Mouse (Mus musculus): ENCODE results near the gene Zfp446. TPM values are rescaled to one million over a fixed set of nuclear protein-coding genes. Genes with fewer than 3 reads are reported as not detected.

Gene Zfp446
- polyA plus RNA-seq, 1 experiment from 2014 or later, result 5.9 TPM

- in situ Hi-C loops (cut with MboI; ENCODE audit: low pct_unique_long_range_greater_than_20kb), result no loop called here
- H3K27me3 ChIP-seq, result no peaks in the 10 kb centered on the region
- ATAC-seq (peak; percentile 86), DNase-seq (ENCODE audit: low read depth, low spot score) (no peak)
- no peak for TF ChIP-seq CTCF (IDR thresholded peaks at IDR 0.05)
- ChIA-PET CTCF (no interaction called here), POLR2A (interaction anchor here (2.5 kb wide), 1 partner anchor 15 kb away, joined by 8 read pairs; the partner anchor contains the start of gene Ube2m)
Measured at GRCm38 (mm10) chr7:13023928-13024731, 46.5 kb downstream of the Zfp446 start.

- TF ChIP-seq CTCF (IDR thresholded peaks at IDR 0.05), result no peak
- DNase-seq (ENCODE audit: low read depth, low spot score) (no peak), ATAC-seq (peak; percentile 41)
- ChIA-PET CTCF (interaction anchor here (0.8 kb wide), 1 partner anchor 10 kb away, joined by 3 read pairs; the partner anchor contains the start of gene Chmp2a), POLR2A (interaction anchor here (0.8 to 2.5 kb wide), 2 partner anchors 14 to 16 kb away, joined by 3 to 8 read pairs; partner anchors contain the start of gene Ube2m)
- no peaks in the 10 kb centered on the region for H3K27me3 ChIP-seq
- in situ Hi-C loops (cut with MboI; ENCODE audit: low pct_unique_long_range_greater_than_20kb), result no loop called here
Measured at GRCm38 (mm10) chr7:13024805-13025204, 47.2 kb downstream of the Zfp446 start.

GRCm38 (mm10) chr7:13025511-13026112 is 48.0 kb downstream of the Zfp446 start:
- POLR2A ChIA-PET, result interaction anchor here (0.8 to 2.5 kb wide), 2 partner anchors 13 to 15 kb away, joined by 3 to 8 read pairs; partner anchors contain the start of gene Ube2m
- no peak for TF ChIP-seq CTCF (IDR thresholded peaks at IDR 0.05)
- no peak for ATAC-seq
- CTCF ChIA-PET, result interaction anchor here (0.8 kb wide), 1 partner anchor 9 kb away, joined by 3 read pairs; the partner anchor contains the start of gene Chmp2a
- in situ Hi-C loops (cut with MboI; ENCODE audit: low pct_unique_long_range_greater_than_20kb), result no loop called here
- no peaks in the 10 kb centered on the region for H3K27me3 ChIP-seq
- no peak for DNase-seq (ENCODE audit: low read depth, low spot score)

GRCm38 (mm10) chr7:13028986-13029385 is 51.3 kb downstream of the Zfp446 start:
- ChIA-PET POLR2A (interaction anchor here (1.6 to 2.6 kb wide), 2 partner anchors 8 to 19 kb away, joined by 4 to 8 read pairs; partner anchors contain the start of gene Zbtb45), CTCF (interaction anchor here (3.4 kb wide), 1 partner anchor 19 kb away, joined by 11 read pairs; the partner anchor contains the start of gene Zbtb45)
- no peak for TF ChIP-seq CTCF (IDR thresholded peaks at IDR 0.05)
- in situ Hi-C loops (cut with MboI; ENCODE audit: low pct_unique_long_range_greater_than_20kb), result no loop called here
- ATAC-seq (no peak), DNase-seq (ENCODE audit: low read depth, low spot score) (no peak)
- H3K27me3 ChIP-seq, result no peaks in the 10 kb centered on the region

GRCm38 (mm10) chr7:13031069-13031468 is 53.4 kb downstream of the Zfp446 start:
- DNase-seq (ENCODE audit: low read depth, low spot score) (no peak), ATAC-seq (no peak)
- in situ Hi-C loops (cut with MboI; ENCODE audit: low pct_unique_long_range_greater_than_20kb), result no loop called here
- POLR2A ChIA-PET, result no interaction called here
- CTCF ChIA-PET, result interaction anchor here (3.4 kb wide), 1 partner anchor 21 kb away, joined by 11 read pairs; the partner anchor contains the start of gene Zbtb45
- H3K27me3 ChIP-seq, result no peaks in the 10 kb centered on the region
- no peak for TF ChIP-seq CTCF (IDR thresholded peaks at IDR 0.05)

- ChIA-PET POLR2A (no interaction called here), CTCF (no interaction called here)
- in situ Hi-C loops (cut with MboI; ENCODE audit: low pct_unique_long_range_greater_than_20kb), result no loop called here
- ATAC-seq (no peak), DNase-seq (ENCODE audit: low read depth, low spot score) (no peak)
- no peak for TF ChIP-seq CTCF (IDR thresholded peaks at IDR 0.05)
- H3K27me3 ChIP-seq, result no peaks in the 10 kb centered on the region
Measured at GRCm38 (mm10) chr7:13031983-13032382, 54.3 kb downstream of the Zfp446 start.

GRCm38 (mm10) chr7:13032541-13032940 is 54.9 kb downstream of the Zfp446 start:
- in situ Hi-C loops (cut with MboI; ENCODE audit: low pct_unique_long_range_greater_than_20kb), result no loop called here
- CTCF ChIA-PET, result no interaction called here
- DNase-seq (ENCODE audit: low read depth, low spot score), result no peak
- no peak for ATAC-seq
- H3K27me3 ChIP-seq, result no peaks in the 10 kb centered on the region
- POLR2A ChIA-PET, result no interaction called here
- TF ChIP-seq CTCF (IDR thresholded peaks at IDR 0.05), result no peak

GRCm38 (mm10) chr7:13033451-13034147 is 56.0 kb downstream of the Zfp446 start:
- TF ChIP-seq CTCF (IDR thresholded peaks at IDR 0.05), result no peak
- ATAC-seq, result no peak
- ChIA-PET POLR2A (no interaction called here), CTCF (no interaction called here)
- H3K27me3 ChIP-seq, result no peaks in the 10 kb centered on the region
- DNase-seq (ENCODE audit: low read depth, low spot score), result no peak
- in situ Hi-C loops (cut with MboI; ENCODE audit: low pct_unique_long_range_greater_than_20kb), result no loop called here

- ChIA-PET POLR2A (no interaction called here), CTCF (interaction anchor here (0.9 kb wide), 1 partner anchor 9 kb away, joined by 3 read pairs; no protein-coding TSS in a partner anchor)
- peak; percentile 64 for ATAC-seq
- in situ Hi-C loops (cut with MboI; ENCODE audit: low pct_unique_long_range_greater_than_20kb), result no loop called here
- no peak for DNase-seq (ENCODE audit: low read depth, low spot score)
- TF ChIP-seq CTCF (IDR thresholded peaks at IDR 0.05), result no peak
- H3K27me3 ChIP-seq, result no peaks in the 10 kb centered on the region
Measured at GRCm38 (mm10) chr7:13034148-13034977, 56.7 kb downstream of the Zfp446 start, which contains the start of gene Chmp2a. Gene Chmp2a (minus strand): TSS chr7:13034807.

Other genes starting within 250 kb of the Zfp446 start
- gene Vmn2r56, start 242.8 kb upstream of the Zfp446 start, polyA plus RNA-seq (2021), result not detected
- gene Zscan18, start 174.2 kb upstream of the Zfp446 start, polyA plus RNA-seq (2021), result 1.0 TPM
- 6.1 TPM for gene Zfp329, start 159.0 kb upstream of the Zfp446 start, polyA plus RNA-seq (2021)
- 8.1 TPM for gene Zfp110, start 143.1 kb upstream of the Zfp446 start, polyA plus RNA-seq (2021)
- gene Zfp128, start 96.7 kb upstream of the Zfp446 start, polyA plus RNA-seq (2021), result 6.0 TPM
- gene Zscan22, start 80.0 kb upstream of the Zfp446 start, polyA plus RNA-seq (2021), result 15.7 TPM
- 905 TPM for gene Rps5, start 55.6 kb upstream of the Zfp446 start, polyA plus RNA-seq (2021)
- 0.47 TPM for gene Rnf225, start 50.4 kb upstream of the Zfp446 start, polyA plus RNA-seq (2021)
- gene Zfp324, start 12.0 kb upstream of the Zfp446 start, polyA plus RNA-seq (2021), result 7.9 TPM
- gene Slc27a5, start 20.3 kb downstream of the Zfp446 start, polyA plus RNA-seq (2021), result 0.26 TPM
- gene Trim28, start 21.3 kb downstream of the Zfp446 start, polyA plus RNA-seq (2021), result 447 TPM
- gene Zbtb45, start 32.2 kb downstream of the Zfp446 start, polyA plus RNA-seq (2021), result 21.8 TPM
- 215 TPM for gene Chmp2a, start 57.0 kb downstream of the Zfp446 start, polyA plus RNA-seq (2021)
- gene Ube2m, start 60.4 kb downstream of the Zfp446 start, polyA plus RNA-seq (2021), result 222 TPM
- gene Mzf1, start 76.9 kb downstream of the Zfp446 start, polyA plus RNA-seq (2021), result 5.6 TPM
- not detected for gene Vmn1r85, start 117.3 kb downstream of the Zfp446 start, polyA plus RNA-seq (2021)
- not detected for gene Vmn1r86, start 142.1 kb downstream of the Zfp446 start, polyA plus RNA-seq (2021)
- not detected for gene Vmn1r87, start 162.3 kb downstream of the Zfp446 start, polyA plus RNA-seq (2021)
- not detected for gene Vmn1r88, start 181.7 kb downstream of the Zfp446 start, polyA plus RNA-seq (2021)
- not detected for gene Vmn1r89, start 235.2 kb downstream of the Zfp446 start, polyA plus RNA-seq (2021)

Measured in Patski (cell line).